Mouse (Mus musculus): ENCODE results near the gene Cryab.

Cryab gene

DNA sequence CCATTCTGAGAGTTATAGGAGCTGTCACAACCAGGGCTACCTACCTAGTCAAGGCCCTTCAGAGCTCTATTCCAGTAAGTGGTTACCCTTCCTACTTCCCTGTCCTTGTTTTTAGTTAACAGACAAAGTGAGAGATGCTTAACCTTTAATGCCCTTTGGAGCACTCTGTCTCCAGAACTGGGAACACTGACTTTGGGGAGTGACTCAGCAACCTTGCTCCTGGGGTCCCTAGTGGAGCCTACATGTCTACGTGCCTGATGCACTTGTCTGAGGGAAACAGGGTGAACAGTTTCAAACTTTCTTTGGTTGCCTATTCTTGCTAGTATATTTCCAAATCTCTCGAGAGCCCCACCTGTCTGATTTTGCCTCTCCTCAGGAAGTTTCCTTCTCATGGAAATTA is 8.4 kb upstream of the Cryab start:
- no peak for DNase-seq (ENCODE audit: low spot score in 2 of 2)

DNA sequence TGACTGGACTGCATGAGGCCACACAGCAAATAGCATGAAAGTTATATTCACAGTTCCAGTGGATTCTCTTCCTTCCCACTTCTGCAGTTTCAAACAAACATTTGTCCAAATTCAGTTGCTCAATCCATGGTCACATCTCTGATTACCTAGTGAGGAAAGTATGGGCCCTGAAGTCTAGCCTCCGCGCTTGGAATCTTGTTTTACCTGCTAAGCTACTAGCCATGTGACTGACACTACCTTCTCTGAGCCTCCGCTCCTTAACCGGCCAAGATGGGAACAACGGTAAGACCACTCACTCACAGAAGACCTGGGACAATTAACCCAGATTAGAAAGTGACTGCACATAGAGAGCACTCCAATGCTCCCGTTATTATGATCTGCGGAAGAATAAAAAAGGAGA is 5.3 kb upstream of the Cryab start:
- no peak for DNase-seq (ENCODE audit: low spot score in 2 of 2)

DNA sequence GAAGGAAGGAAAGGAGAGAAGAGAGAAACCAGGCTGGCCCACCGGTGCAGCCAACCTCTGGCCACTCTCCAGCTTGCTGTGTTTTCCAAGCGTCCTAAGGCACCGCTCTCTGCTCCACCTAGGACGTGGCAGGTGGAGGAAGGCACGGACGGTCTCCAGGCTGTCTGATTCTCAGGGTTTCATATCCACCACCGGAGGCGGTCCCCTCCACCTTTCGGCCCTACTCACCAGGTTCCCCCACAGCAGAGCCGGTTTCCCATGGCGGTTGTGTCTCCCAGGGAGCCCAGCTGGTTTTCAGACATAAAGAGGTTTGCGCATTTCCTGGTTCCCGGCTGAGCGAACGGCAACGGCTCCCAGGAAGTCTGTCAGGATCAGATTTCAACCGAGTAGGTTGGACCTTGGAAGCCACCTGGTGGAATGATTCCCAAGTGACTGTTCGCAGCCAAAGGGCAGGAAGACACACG is 4.9 kb upstream of the Cryab start, which contains the start of gene 2310030G06Rik:
Gene 2310030G06Rik, minus strand, starts transcription at position 323 of the 464 bp plus-strand sequence.
- DNase-seq (ENCODE audit: low spot score in 2 of 2): no peak

DNA sequence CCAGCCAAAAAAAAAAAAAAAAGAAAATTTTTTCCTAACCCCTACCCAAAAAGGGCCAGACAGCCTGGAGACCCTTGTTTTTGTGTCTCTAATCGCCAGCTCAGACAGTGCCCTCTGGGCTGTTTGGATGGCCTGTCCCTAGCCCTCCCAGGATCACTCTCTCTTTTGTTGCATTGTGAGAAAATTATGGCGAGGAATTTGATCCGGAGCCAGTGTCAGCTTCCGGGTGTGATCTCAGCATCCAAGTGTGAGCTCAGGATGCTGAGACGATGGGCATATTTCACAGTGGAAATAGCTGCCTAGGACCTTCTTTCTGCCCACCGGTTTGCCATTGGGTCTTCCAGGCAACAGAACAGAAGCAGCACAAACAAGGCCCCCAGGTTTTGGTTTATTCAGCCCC is 419 bp upstream of the Cryab start:
- DNase-seq (ENCODE audit: low spot score in 2 of 2): no peak

DNA sequence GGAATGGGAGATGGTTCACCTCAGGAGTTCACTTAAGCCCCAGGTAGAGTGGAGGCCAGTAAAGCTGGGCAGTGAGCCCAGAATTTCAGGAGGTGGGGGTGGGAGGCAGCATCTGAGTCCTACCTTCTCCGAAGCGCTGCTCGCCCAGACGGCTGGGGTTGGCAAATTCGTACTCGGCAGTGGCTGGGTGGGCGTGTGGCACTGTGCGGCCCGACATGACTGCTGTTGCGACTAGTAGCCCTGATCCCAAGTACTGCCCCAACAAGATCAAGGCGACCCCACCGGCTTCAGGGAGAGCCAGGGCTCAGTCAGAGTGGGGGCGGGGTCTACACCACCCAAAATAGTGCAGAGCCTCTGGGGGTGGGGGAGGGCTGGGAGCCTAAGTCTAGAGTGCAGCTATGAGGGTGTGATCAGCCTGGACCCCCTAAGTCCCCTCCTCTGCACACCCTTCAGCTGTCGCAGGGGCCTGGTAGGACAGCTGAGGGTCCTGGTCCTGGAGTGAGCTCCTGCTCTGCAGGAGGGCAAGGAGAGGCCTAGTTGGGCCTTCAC is 1.0 kb downstream of the Cryab start, which contains the start of gene Hspb2:
Gene Hspb2, minus strand, starts transcription at position 301 of the 549 bp plus-strand sequence.
- DNase-seq (ENCODE audit: low spot score in 2 of 2): no peak

DNA sequence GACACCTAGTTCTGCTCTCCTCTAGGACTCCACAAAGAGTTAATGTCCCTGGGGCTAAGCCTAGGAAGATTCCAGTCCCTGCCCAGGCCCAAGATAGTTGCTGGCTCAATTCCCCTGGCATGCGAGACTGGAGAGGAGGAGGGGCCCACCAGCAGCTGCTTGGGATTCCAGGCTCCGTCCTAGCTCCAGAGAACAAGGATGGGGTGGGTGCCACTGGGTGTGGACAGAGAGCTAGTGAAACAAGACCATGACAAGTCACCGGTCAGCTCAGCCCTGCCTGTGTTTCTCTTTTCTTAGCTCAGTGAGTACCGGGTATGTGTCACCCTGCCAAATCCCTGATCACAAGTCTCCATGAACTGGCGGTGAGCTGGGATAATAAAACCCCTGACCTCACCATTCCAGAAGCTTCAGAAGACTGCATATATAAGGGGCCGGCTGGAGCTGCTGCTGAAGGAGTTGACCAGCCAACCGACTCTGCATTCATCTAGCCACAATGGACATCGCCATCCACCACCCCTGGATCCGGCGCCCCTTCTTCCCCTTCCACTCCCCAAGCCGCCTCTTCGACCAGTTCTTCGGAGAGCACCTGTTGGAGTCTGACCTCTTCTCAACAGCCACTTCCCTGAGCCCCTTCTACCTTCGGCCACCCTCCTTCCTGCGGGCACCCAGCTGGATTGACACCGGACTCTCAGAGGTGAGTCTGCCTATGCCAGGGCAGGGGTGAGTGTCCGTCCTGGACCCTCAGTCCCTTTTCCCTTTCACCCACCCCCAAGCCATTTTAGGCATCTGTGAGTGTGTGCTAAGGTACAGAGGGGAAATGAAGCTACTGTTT is 1.9 kb downstream of the Cryab start:
- DNase-seq (ENCODE audit: low spot score in 2 of 2): no peak

DNA sequence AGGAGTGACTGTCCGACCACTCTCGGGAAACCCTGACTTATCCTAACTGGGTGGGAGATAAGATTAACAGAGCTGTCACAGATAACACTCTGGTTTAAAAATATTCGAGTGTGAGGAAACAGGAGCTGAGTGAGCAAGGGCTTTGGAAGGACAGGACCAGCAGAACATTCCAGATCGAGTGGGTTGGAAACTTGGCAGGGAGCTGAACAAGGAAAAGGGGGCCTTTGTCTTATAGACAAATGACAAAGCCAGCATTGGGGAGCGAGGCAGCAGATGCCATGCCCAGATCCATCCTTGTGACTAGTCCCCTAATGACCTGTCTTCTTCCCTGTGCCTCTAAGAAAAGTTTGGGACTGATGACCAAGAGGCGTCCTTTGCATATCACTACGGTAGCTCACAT is 2.8 kb downstream of the Cryab start:
- DNase-seq (ENCODE audit: low spot score in 2 of 2): no peak

DNA sequence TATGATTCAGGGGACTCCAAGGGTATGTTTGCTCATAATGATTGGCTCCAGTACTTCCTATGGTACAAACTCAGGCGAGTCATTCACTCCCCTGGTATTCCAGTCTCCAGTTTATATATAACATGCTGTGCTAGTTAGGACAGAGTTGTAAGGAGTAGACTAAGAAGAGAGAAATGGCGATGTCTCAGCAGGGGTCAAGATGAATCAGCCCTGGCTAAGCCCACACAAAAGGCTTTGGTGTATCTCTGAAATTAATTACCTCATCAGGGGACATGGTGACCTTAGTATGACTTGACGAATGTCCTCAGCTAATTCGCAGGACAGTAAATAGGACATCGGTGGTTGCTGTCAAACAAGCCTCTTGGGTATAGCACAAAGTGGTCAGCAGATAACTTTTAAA is 5.6 kb downstream of the Cryab start:
- no peak for DNase-seq (ENCODE audit: low spot score in 2 of 2)

DNA sequence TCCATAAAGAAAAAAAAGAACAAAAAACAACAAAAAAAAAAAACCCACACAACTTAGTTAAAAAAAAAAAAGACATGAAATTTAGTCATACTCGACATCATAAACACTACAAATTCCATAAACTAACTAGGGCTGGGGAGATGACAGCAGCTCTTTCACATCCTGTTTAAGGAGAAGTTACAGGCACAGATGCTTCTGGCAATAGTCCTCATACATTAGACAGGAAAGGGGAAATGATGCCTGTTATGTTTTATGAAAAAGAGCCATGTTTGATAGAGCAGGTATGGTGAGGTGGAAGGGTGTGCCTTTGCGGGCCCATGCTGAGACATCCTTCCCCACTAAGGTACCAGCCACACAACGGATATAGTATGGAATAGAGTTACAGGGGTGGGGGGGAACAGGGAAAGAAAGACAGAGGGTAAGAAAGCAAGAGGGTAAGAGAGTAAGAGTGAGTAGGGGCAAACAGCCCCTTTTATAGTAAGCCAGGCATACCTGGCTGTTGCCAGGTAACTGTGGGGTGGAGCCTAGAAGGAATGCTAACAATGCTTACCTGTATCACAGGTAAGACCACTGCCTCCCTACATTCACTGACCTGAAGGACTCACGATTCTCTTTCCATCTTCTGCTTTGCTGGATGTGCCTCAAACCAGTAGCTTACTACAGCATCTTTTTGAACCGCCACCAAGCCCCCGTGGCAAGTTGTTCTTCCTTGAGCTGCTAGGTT is 10.6 kb downstream of the Cryab start:
- DNase-seq (ENCODE audit: low spot score in 2 of 2): no peak

DNA sequence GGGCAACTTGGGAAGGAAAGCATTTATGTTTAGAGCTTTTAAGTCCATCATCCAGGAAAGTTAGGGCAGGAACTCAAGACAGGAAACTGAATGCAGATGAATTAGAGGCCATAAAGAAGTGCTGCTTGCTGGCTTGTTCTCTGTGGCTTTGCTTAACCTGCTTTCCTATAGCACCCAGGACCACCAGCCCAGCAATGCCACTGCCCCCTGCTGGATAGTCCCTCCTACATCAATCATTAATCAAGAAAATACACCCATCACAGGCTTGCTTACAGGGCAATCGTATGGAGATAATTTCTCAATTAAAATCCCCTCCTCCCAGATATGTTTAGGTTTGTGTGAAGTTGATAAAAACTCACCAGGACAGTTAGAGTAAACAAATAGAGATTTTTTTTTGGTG is 12.2 kb downstream of the Cryab start:
- DNase-seq (ENCODE audit: low spot score in 2 of 2): no peak

DNA sequence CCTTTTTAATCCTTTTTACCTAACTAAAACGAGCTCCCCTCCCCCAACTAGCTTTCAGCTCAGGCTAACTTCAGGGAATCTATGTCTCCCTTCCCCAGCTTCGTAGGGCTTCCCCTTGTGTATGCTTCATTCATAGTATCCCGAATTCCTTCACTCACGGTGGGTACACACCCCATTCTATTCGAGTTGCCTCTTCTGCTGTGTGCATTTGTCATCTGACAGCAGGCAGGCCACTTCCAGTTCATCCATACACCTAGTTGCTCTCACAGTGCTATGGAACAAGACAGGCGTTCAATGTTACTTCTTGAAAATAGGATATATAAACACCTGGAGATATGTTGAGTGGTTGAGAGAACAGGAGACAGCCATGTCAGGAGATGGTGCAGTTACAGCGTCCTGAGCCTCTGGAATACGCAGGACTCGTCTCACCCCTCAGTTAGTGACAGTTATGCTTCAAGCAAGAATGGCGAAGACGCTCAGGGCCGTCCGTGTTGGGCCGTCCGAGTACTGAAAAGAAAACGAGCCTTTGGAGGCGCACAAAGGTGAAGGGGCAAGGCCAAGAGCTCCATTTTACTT is 16.5 kb downstream of the Cryab start:
- no peak for DNase-seq (ENCODE audit: low spot score in 2 of 2)

DNA sequence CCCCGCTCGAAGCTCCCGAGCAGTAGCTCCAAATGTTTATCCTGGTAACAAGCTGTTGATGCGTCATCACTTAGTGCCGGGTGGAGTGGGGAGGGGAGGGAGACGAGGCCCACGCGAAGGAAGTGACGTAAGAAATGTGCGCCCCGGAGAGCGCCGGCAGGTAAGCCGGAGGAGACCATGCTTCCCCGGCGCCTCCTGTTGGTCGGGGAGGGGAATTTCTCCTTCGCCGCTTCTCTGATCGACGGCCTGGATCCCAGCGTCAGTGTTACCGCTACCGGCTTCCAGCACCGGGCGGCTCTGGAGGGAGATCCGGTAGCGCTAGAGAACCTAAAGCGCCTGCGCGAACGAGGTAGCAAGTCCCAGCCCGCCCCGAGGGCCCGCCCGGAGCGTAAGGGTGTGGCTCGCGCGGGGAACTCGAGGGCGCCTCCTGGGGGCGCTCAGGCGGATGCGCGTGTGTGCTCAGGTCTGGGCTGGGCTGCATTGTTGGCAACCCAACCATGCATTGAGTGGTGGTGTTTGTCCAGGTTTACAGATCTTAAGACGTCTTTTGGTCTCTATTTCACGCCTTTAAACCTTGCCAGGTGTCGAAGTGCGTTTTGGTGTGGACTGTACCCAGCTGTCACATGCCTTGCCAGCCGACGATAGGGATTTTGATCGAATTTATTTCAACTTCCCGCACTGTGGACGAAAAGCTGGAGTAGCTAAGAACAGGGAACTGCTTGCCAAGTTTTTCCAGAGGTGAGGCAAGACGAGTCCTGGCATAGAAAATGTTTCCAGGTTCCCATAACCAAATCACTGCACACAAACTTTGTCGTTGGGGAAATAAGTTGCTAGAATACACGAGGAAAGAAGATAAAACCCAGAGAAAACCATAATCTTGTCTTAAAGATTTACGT is 17.2 kb downstream of the Cryab start, which contains the start of gene Fdxacb1:
Gene Fdxacb1, plus strand, starts transcription at position 130 of the 896 bp plus-strand sequence.
- DNase-seq (ENCODE audit: low spot score in 2 of 2): peak; percentile 97 to 98

DNA sequence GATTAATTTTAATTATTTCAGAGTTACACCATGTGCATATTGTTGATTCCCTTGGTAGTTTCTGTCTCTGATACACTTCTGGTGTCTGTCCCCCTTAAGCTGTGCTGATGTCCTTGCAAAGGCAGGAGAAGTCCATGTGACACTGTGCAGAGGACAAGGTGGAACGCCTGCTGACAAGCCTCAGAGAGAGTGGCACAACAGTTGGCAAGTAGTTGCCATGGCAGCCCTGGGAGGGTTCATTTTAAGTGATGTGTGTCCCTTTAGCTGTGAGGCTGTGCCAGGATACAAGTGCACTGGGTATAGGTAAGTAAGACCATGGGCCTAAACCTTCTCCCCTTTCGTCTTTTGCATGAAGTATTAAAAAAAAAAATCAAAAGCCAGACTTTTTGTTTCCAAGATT is 18.9 kb downstream of the Cryab start:
- no peak for DNase-seq (ENCODE audit: low spot score in 2 of 2)

DNA sequence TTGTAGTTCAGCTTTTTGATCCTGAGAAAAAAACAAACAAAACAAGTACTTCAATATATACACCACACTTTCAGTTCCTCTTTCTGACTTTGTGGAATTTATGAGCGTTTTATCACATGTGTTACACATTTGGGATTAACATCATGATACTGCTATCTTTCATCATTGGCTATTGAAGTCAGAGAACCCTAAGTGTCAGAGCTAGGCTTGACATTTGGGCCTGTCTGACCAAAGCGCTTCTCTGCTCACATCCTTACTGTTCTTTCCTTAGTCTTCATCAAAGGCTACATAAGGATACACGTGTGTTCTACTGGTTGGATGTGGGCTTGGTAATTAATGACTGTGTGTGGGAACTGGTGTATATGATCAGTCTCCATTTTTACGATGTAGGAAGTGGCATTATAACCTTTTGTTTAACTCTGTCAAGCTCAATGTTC is 22.9 kb downstream of the Cryab start:
- DNase-seq (ENCODE audit: low spot score in 2 of 2): no peak

DNA sequence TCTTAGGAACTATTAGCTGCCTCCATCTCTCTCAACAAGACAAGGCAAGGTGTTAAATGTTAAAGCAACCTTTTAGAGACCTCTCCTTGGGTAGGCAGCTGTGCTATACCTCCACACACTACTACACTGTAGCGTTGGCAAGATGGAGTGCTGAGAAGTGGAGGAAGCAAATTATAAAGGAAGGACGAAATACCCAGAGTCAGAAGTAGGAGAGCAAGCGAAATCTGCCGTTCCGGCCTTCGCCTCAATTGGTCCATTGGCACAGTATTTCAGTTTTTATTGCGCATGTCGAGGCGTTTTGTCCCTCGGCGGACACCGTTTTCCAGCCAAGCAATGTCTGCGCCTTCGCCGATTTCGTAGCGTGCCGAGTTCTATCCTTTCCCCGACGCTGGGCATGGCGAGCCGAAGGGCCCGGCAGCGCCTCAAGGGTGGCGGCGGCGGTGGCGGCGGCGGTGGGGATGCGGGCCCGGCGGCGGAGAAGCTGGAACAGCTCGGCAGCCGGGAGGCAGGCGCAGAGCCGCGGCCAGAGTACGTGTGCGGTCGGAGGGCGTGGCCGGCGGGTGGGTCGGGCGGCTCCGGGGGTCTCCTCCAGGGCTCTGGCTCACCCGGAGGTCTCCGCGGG is 24.0 kb downstream of the Cryab start, which contains the start of the genes Alg9 and 1110032A03Rik:
Gene Alg9, plus strand, starts transcription at position 29 of the 622 bp plus-strand sequence.
Gene 1110032A03Rik, minus strand, starts transcription at position 530 of the 622 bp plus-strand sequence.
- peak; percentile 78 to 84 for DNase-seq (ENCODE audit: low spot score in 2 of 2)

DNA sequence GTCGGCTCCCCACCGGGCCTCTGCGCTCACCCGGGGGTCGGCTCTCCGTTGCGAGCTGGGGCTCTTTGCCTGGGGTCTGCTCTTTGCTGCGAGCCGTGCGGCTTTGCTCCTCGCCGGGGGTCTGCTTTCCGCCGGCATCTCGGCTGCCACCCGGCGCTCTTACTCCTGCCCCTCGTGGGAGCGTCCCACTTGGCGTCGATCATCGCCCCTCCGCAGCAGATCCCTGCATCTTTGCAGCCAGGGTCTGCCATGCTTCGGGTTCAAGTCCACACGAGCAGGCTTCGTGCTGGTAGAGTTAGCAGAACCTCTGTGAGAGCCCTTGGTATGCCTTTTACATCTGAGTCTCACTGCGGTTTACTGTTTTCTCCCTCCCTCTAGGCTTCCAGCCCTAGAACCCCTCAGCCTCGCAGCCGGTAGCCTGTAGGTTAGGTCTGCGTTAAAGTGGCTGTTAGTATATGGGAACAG is 24.6 kb downstream of the Cryab start:
- no peak for DNase-seq (ENCODE audit: low spot score in 2 of 2)

DNA sequence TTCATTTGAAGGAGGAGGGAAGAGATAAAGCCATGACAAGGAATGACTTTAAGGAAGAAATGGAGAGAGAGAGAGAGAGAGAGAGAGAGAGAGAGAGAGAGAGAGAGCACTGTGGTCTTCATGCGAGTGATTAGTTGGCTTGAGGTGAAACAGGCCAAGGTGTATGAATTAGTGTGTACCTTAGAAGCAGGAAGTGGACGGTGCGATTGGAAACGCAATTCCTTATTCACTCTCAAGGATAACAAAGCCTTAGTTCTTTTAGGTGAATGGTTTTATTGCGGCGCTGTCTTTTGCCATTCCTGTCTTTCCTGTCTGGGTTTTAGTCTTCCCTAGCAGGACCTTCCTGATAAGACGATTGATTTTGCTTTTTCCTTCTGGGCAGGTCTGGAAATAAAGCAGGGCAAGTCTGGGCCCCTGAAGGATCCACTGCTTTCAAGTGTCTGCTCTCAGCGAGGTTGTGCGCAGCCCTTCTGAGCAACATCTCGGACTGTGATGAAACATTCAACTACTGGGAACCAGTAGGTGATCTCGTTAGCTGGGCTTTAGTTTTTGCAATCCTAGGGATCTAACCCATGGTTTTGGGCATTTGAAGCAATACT is 25.1 kb downstream of the Cryab start:
- no peak for DNase-seq (ENCODE audit: low spot score in 2 of 2)

DNA sequence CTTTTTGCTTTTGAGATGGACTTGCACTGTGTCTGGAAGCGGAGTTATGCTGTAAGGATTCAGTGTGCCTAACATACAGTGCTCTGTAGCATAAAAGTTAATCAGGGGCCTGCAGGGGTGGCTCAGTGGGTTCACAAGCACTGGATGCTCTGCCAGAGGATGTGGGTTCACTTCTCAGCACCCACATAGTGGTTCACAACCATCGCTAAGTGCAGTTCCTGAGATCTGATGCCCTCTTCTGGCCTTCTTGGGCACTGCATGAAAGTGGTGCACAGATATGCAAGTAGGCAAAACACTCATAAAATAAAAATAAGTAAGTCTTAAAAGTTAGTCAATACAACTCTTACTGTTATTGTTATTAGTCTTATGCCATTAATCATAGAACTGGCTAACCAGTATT is 31.0 kb downstream of the Cryab start:
- peak in 1 of 2 experiments; percentile 21 for DNase-seq (ENCODE audit: low spot score in 2 of 2)

DNA sequence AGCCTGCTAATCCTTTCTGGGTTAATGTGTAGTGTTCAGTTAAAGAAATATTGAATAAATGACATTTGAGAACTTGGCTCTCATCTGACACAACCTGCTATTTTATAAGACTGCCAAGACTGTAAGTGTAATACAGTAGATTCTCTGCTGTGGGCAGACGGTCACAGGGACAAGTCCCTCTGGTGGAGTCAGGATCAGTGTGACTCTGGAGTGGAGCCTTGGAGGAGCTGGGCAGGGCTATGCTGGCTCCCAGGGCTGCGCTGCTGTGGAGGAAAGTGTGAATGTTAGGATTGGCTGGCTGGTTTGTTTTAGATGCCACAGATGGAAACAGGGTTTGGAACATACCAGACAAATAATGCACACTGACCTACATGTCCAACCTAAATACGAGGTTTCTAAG is 44.1 kb downstream of the Cryab start:
- no peak for DNase-seq (ENCODE audit: low spot score in 2 of 2)

DNA sequence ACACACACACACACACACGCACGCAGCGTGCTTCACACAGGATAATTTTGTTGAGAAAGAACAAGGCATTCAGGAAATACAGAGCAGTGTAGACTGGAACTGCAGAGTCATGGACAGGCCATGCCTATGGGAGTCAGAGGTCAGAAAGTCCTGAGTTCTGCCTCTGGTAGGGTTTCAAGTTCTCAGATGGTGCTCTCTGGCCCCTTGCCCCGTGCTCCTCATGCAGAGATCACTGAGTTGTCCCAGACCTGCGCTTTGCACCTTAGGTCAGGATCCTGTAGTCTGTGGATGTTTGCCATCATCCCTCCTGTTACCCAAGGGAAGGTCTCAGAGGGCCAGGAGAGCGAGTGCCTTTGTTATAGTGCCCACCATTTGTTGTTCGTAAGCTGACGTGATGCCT is 45.7 kb downstream of the Cryab start:
- no peak for DNase-seq (ENCODE audit: low spot score in 2 of 2)

All from frontal cortex, postnatal 14 days (tissue).